7 mouse cellular contexts compared by ENCODE assay signal in the genomic region with DNA sequence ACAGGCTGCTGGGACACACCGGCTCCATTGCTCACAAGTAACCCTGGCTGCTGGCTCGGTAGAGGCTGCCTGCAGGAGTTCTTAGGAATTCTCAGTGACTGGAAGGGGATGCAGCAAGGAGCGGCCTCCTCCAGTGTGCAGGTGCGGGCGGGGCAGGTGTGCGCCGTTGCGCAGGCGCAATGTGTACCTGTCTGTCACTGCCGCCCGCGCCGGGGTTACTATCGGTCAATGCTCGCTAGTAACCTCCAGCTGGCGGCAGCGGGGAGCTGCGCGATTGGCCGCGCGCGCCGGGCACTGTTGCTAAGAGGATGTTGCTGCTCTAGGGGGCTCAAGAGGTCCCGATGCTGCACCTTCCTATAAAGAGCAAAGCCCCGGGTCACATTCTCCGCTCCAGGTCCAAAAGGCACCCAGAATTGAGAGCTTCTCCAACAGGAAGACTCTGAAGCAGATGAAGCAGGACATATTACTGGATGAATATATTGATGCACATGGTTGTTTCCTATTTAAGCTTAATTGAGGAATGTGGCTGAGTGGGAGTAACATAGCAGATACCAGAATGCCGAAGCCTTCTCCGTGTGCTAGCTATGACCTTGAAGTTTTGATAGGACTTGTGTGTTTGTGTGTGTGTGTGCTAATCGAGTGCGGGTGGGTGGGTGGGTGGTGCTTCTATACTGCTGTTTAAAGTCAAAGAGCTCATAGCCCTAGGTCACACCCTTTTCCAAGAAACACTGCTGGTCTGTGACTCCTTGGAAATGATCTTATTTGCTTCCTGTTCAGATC. TPM values are rescaled to one million over a fixed set of nuclear protein-coding genes. Genes with fewer than 3 reads are reported as not detected.
A peak's percentile ranks its signal among the peaks of the same experiment; 100 is the strongest.
DNase-seq lines count a peak whose midpoint lies in the region; ATAC-seq and TF ChIP-seq lines count a peak whose summit lies in the region.

No protein-coding gene starts in this region.

- H3K27me3 ChIP-seq in intestine, postnatal 0 days (replicated peaks; ENCODE audit: control insufficient read depth, insufficient read depth, low read length): no peaks in the 10 kb centered on the region
- H3K27me3 ChIP-seq in midbrain, embryonic 10.5 days (ENCODE audit: low read depth, poor library complexity, severe bottlenecking): peaks cover 14% of the 10 kb centered on the region; the same call in 1 of the 2 replicates

- TF ChIP-seq CTCF in intestine, postnatal 0 days (IDR thresholded peaks at IDR 0.05; ENCODE audit: low read depth): peak; percentile 7; the same call in 1 of the 2 replicates

- no peaks in the 10 kb centered on the region for H3K36me3 ChIP-seq in intestine, postnatal 0 days (ENCODE audit: control insufficient read depth, insufficient read depth)
- no peaks in the 10 kb centered on the region for H3K36me3 ChIP-seq in midbrain, embryonic 10.5 days

- peak; percentile 92 for ATAC-seq in intestine, postnatal 0 days

- DNase-seq in adrenal gland, postnatal 10 days: peak; percentile 73
- peak; percentile 72 for DNase-seq in embryo, embryonic 11.5 days (ENCODE audit: low read depth, low spot score)
- peak; percentile 98 for DNase-seq in heart, adult 11 months
- peak; percentile 86 for DNase-seq in left cerebral cortex, postnatal 4 days
- peak; percentile 81 for DNase-seq in midbrain, embryonic 10.5 days (ENCODE audit: low spot score)
- peak; percentile 56 for DNase-seq in skeletal muscle tissue, adult 2 months (ENCODE audit: low read depth, low spot score)

- H3K27ac ChIP-seq in intestine, postnatal 0 days (ENCODE audit: low read depth, low read length): peak overlapping the region; percentile 37
- H3K27ac ChIP-seq in midbrain, embryonic 10.5 days (replicated peaks): peak overlapping the region; percentile 77

- peak overlapping the region; percentile 18; the same call in 1 of the 2 replicates for H3K4me3 ChIP-seq in intestine, postnatal 0 days (ENCODE audit: low read depth, low read length)
- peak overlapping the region; percentile 50 for H3K4me3 ChIP-seq in midbrain, embryonic 10.5 days

- no peaks in the 10 kb centered on the region for H3K9me3 ChIP-seq in intestine, postnatal 0 days (ENCODE audit: control insufficient read depth)
- no peaks in the 10 kb centered on the region for H3K9me3 ChIP-seq in midbrain, embryonic 10.5 days (replicated peaks)

- peak overlapping the region; percentile 67 for H3K4me2 ChIP-seq in intestine, postnatal 0 days (replicated peaks; ENCODE audit: low read depth)

- peaks cover 10% of the 10 kb centered on the region; the same call in 1 of the 2 replicates for H3K4me1 ChIP-seq in intestine, postnatal 0 days (replicated peaks; ENCODE audit: control insufficient read depth, insufficient read depth, low read length)
- peaks cover 69% of the 10 kb centered on the region for H3K4me1 ChIP-seq in midbrain, embryonic 10.5 days

- no peak overlapping the region for H3K9ac ChIP-seq in intestine, postnatal 0 days (ENCODE audit: low read depth, low read length)

- WGBS in intestine, postnatal 0 days: 3% methylated on average over 31 of the region's 31 CpGs
- WGBS in midbrain, embryonic 10.5 days: 4% methylated on average over 31 of the region's 31 CpGs

- intact Hi-C loops in left cerebral cortex, postnatal 4 days (cut with DNase I): no loop called here

RNA-seq across cellular contexts. Expression of a gene that starts 16.0 kb away (rescaled TPM):
- total RNA-seq in adrenal gland, postnatal 10 days (2021): 10 to 100 TPM; 12.9 to 14.2 TPM
- 3.3 and 3.4 TPM in 2 replicates for polyA plus RNA-seq in intestine, postnatal 0 days (2015; fragmentation: Nextera tagmentation; extraction: Ambion mirVana)
- total RNA-seq in left cerebral cortex, postnatal 4 days (2021): 10 to 100 TPM; 18.5 to 20.0 TPM
- polyA plus RNA-seq in midbrain, embryonic 10.5 days (2016; fragmentation: Nextera tagmentation; extraction: Ambion mirVana): 5.8 and 9.0 TPM in 2 replicates

RNA-seq across cellular contexts. Expression of a gene that starts 56.0 kb away (rescaled TPM):
- not detected for total RNA-seq in adrenal gland, postnatal 10 days (2021)
- 2,043 and 2,206 TPM in 2 replicates for polyA plus RNA-seq in intestine, postnatal 0 days (2015; fragmentation: Nextera tagmentation; extraction: Ambion mirVana)
- total RNA-seq in left cerebral cortex, postnatal 4 days (2021): not detected
- 1.2 TPM in 1 of 2 replicates, not detected in the other for polyA plus RNA-seq in midbrain, embryonic 10.5 days (2016; fragmentation: Nextera tagmentation; extraction: Ambion mirVana)

Comparison
In these comparisons a context has a peak if more than half of its experiments do, and no peak if none do; other contexts are left out.
1. Peak in every context shown above with its lines: DNase-seq, ATAC-seq, H3K4me3 ChIP-seq and H3K27ac ChIP-seq.